Mouse (Mus musculus) ovary, postnatal 10 days (tissue): ENCODE data around the gene Gm6465.
"Not testable (repeated sequence)": the region's sequence is repeated elsewhere in the genome, so short reads cannot be mapped to it uniquely, and the experiment has no call there.

Source experiments
- DNase-seq: peaks from one replicate; pipeline ENCODE4 v3.0.0; 2022; ENCODE audit warnings: low spot score

Gm6465 gene

GRCm38 (mm10) chr5:11845239-11845638 lies at the start of gene Gm6465:
Gene Gm6465, plus strand, starts transcription at chr5:11845539.
- not testable (repeated sequence) for DNase-seq

GRCm38 (mm10) chr5:11845824-11846223 lies 485 bp downstream of the Gm6465 start:
- not testable (repeated sequence) for DNase-seq

- DNase-seq: peak; percentile 1
These were observed 12.6 kb downstream of the Gm6465 start for GRCm38 (mm10) chr5:11857909-11858308.
